Mouse (Mus musculus): ENCODE measurements at regions not wholly inside any gene's neighbourhood (a gene's known extent, or its start where the extent isn't known, plus 50 kb on each side); places are given as distances from the start of the nearest gene placed in this dataset.

DNA sequence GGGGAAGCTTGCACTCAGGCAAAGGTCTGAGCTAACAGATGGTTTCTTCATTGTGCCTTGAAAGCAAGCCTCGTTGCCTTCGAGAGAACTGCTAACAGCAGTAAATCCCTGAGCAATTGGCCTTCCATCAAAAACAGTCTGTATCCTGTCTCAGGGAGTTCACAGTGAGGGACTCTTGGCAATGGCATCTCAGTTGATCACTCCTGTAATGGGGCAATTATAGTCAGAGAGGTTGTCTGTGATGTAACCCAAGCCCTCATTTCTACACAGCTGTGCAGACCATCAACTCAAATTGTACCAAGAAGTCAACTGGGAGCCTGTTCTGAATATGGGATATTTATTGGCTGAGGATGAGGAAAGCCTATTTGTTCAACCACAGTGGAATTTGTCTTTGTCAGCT lies 885.4 kb upstream of the Tenm3 start:
- Histone ChIP-seq H3K4me1 (ENCODE audit: control insufficient read depth, insufficient read depth, low read length) (no peaks in the 10 kb centered on the region), H3K27ac (ENCODE audit: insufficient read depth, low read length) (no peak overlapping the region)
- no peak for TF ChIP-seq CTCF (IDR thresholded peaks at IDR 0.05; ENCODE audit: extremely low read depth, insufficient read depth, low read length)
- TF ChIP-seq POLR2A (IDR thresholded peaks at IDR 0.05; ENCODE audit: extremely low read depth, insufficient read depth, low read length): no peak

DNA sequence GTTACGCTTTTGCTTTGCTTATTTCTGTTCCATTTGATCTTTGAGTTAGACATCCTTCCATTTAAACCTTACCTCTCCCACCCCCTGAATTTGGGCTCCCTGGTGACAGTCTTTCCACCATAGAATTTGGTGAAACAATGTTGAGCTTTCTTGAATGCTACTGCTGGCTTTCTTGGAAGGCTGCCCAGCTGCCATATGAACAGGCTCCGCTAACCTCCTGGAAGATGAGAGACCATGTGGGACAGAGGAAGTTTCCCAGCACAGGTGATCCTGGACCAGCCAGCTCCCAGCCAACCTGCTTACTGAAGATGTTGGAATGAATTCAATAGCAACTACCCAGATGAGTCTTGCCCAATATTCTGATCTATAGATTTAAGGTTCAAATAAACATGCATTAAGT lies 868.6 kb upstream of the Tenm3 start:
- no peaks in the 10 kb centered on the region for H3K4me1 ChIP-seq (ENCODE audit: control insufficient read depth, insufficient read depth, low read length)
- TF ChIP-seq POLR2A (IDR thresholded peaks at IDR 0.05; ENCODE audit: extremely low read depth, insufficient read depth, low read length) (no peak), CTCF (IDR thresholded peaks at IDR 0.05; ENCODE audit: extremely low read depth, insufficient read depth, low read length) (no peak)
- H3K4me3 ChIP-seq (ENCODE audit: insufficient read depth, low read length): no peak overlapping the region
- H3K27ac ChIP-seq (ENCODE audit: insufficient read depth, low read length): no peak overlapping the region

More for the DNA sequence above, 885.4 kb upstream of the Tenm3 start:
- H3K4me3 ChIP-seq (ENCODE audit: insufficient read depth, low read length): no peak overlapping the region

GRCm38 (mm10) chr8:49708701-49709100 lies 865.0 kb upstream of the Tenm3 start:
- Histone ChIP-seq H3K4me1 (ENCODE audit: control insufficient read depth, insufficient read depth, low read length) (no peaks in the 10 kb centered on the region), H3K4me3 (ENCODE audit: insufficient read depth, low read length) (no peak overlapping the region), H3K27ac (ENCODE audit: insufficient read depth, low read length) (no peak overlapping the region)
- TF ChIP-seq CTCF (IDR thresholded peaks at IDR 0.05; ENCODE audit: extremely low read depth, insufficient read depth, low read length): peak; percentile 62
- TF ChIP-seq POLR2A (IDR thresholded peaks at IDR 0.05; ENCODE audit: extremely low read depth, insufficient read depth, low read length): no peak

- Histone ChIP-seq H3K27ac (ENCODE audit: insufficient read depth, low read length) (no peak overlapping the region), H3K4me3 (ENCODE audit: insufficient read depth, low read length) (no peak overlapping the region), H3K4me1 (ENCODE audit: control insufficient read depth, insufficient read depth, low read length) (no peaks in the 10 kb centered on the region)
- no peak for TF ChIP-seq CTCF (IDR thresholded peaks at IDR 0.05; ENCODE audit: extremely low read depth, insufficient read depth, low read length)
- TF ChIP-seq POLR2A (IDR thresholded peaks at IDR 0.05; ENCODE audit: extremely low read depth, insufficient read depth, low read length): no peak
Measured at GRCm38 (mm10) chr8:49699058-49699457, 855.3 kb upstream of the Tenm3 start.

- Histone ChIP-seq H3K4me3 (ENCODE audit: insufficient read depth, low read length) (no peak overlapping the region), H3K27ac (ENCODE audit: insufficient read depth, low read length) (no peak overlapping the region), H3K4me1 (ENCODE audit: control insufficient read depth, insufficient read depth, low read length) (no peaks in the 10 kb centered on the region)
- TF ChIP-seq CTCF (IDR thresholded peaks at IDR 0.05; ENCODE audit: extremely low read depth, insufficient read depth, low read length) (no peak), POLR2A (IDR thresholded peaks at IDR 0.05; ENCODE audit: extremely low read depth, insufficient read depth, low read length) (no peak)
Measured at GRCm38 (mm10) chr8:49696709-49697108, 853.0 kb upstream of the Tenm3 start.

Data from cortical plate, adult 2 months (tissue).